Mouse (Mus musculus) right cerebral cortex, postnatal 4 days (tissue): ENCODE measurements at regions not wholly inside any gene's neighbourhood (a gene's known extent, or its start where the extent isn't known, plus 50 kb on each side); places are given as distances from the start of the nearest gene placed in this dataset.
A peak's percentile ranks its signal among the peaks of the same experiment; 100 is the strongest.

Experiments
- DNase-seq: peaks from one replicate; pipeline ENCODE4 v3.0.0-alpha.2; 2022

DNA sequence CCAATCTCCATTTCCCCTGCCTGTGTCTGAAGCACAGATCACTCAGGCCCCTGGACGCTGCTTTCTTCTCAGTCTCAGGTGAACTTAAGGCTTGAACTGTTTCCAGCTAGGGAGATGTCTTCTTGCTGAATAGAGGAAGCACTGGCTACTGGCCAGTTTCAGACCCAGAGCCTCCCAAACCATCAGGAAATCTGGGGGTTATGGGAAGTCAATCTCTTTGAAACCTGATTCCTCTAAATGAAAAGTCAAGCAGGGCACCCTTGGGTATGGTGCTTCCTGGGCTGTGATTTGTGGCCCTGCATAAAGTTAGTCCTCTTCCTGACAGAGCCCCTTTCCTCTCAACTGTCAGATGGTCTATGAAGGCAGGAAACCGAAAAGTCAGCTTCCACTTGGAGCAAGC lies 208.2 kb downstream of the Sptssa start:
- DNase-seq: no peak

GRCm38 (mm10) chr12:54447354-54447753 lies 209.0 kb downstream of the Sptssa start:
- DNase-seq: no peak

GRCm38 (mm10) chr12:54446356-54446755 lies 210.0 kb downstream of the Sptssa start:
- DNase-seq: no peak

GRCm38 (mm10) chr12:54444416-54444815 lies 212.0 kb downstream of the Sptssa start:
- no peak for DNase-seq

GRCm38 (mm10) chr12:54443285-54443684 lies 213.1 kb downstream of the Sptssa start:
- DNase-seq: no peak

DNA sequence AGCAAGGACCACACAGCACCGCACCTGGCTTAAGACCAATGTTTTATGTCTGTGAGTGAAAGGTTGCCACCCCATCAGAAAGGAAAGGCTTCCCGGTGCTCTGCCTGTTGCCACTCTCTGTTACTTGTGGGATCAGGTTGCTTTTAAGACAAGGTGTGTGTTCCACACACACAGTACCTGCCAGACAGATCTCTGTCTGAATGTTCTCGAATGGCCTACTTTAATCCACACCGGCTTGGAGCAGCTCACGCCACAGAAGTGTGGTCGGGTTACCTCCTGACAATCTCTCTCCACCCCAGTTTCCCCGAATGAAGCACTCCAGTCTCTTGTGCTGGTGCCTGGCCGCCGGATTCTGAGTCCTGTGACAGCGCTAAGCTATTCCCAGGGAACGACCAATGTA lies 214.0 kb downstream of the Sptssa start:
- DNase-seq: no peak

DNA sequence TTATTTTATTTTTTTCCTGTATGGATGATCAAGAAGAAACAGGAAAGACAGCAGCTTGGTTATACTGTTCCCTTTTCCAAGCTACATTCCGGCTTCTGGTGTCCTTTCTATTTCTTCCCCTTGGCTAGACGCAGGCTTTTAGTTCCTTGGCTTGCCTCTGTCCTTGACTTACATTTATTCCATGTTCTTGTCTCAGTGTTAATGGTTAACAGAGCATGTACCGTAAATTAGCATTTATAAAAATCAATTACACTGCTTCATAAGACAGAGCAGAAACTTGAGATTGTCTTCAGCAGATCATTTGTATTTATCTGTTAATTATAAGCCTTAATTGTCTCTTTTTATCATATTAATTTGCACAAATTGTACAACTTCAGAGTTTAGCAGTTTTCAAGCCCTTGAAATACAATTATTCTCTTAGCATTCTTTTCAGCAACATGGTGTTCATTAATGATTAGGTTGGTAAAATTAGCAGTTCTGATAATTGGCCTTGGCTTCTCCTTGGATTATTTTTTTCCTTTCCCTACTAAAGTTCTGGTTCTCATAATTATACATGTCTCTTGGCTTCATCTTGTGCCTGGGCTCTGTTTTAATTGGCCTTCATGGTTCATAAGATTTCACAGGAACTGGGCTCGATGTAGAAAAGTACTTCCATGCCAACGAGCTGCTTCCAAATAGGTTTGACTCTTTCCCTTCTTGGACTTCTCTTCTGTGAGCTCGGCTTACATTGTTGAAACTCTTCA lies 215.4 kb downstream of the Sptssa start:
- no peak for DNase-seq

GRCm38 (mm10) chr12:54438793-54439192 lies 217.6 kb downstream of the Sptssa start:
- DNase-seq: no peak

- DNase-seq: no peak
Observed at GRCm38 (mm10) chr12:54425236-54425635, 221.6 kb upstream of the Egln3 start.

- DNase-seq: no peak
Observed at GRCm38 (mm10) chr12:54414829-54415228, 211.2 kb upstream of the Egln3 start.

GRCm38 (mm10) chr12:54414201-54414600 lies 210.5 kb upstream of the Egln3 start:
- no peak for DNase-seq

DNA sequence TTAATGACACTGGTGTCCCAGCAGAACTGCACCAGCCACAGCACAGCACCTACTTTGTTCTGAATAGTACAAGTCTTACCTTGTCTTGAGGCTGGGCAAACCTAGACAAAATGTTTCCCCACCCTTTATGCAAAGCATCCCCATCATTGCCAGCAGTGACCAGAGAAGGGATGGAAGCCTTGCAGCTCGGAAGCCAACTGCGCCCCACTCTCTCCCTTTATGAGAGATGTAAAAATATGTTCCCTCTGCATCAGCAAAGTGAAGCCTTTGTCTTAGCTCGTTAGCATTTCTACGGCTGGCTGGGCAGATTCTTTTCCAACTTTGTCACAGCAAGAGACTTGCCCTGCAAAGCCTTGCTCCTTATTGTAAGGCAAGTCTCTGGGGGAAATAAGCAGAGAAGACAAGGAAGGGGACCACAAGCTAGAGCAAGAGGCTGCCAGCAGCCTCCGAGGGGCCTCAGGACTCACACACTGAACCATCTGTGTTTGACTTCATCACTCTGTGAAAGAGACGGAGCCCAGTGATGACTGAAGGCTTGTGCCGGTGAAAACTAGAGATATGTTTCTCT lies 206.5 kb upstream of the Egln3 start:
- no peak for DNase-seq

- no peak for DNase-seq
Observed at GRCm38 (mm10) chr12:54408906-54409305, 205.2 kb upstream of the Egln3 start.

DNA sequence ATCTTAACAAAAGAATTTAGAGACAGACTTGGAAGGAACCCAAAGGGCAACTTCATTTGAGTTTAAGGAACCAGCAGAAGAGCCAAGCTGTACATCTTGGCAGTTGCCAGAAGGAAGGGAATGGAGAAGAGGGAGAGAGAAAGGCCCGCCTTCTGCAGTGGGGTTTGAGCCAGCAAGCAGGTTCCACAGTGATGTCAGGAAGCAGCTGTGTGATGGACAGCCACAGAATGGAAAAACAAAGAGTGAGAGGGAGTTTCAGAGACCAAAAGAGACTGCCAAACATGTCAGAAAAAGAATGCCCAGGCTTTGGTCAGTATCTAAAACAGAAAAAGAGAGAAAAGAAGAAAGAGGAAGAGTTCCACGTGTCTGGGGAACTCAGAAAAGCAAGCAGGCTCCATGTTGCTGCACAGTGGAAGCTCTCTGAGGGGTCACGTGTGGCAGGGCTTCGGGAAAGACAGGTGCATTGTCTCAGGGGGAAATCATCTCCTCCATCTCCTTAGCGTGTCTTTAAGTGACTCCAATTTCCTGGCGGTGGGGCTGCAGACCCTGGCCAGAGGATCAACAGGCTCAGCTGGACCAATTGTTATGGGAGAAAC lies 203.7 kb upstream of the Egln3 start:
- DNase-seq: no peak

GRCm38 (mm10) chr12:54405066-54405465 lies 201.4 kb upstream of the Egln3 start:
- DNase-seq: no peak

GRCm38 (mm10) chr12:54402591-54402990 lies 198.9 kb upstream of the Egln3 start:
- no peak for DNase-seq

DNA sequence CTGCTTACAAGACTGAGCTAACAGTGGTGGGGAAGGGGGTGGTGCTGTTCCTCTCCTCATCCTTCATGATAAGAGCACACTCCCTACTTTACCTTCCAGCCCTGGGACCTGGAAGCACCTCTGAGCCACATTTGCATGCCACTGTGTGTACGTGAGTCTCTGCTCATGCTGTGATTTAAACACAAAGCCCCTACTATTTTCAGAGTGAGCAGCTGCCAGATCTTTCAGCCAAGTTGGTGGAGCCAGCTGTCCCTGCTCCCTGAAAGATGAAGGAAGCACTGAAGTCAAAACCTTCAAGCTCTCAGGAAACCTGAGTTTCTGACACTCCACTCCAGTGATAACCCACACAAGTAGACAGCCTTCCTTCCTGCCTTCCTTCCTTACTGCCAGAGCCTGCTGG lies 198.0 kb upstream of the Egln3 start:
- no peak for DNase-seq

DNA sequence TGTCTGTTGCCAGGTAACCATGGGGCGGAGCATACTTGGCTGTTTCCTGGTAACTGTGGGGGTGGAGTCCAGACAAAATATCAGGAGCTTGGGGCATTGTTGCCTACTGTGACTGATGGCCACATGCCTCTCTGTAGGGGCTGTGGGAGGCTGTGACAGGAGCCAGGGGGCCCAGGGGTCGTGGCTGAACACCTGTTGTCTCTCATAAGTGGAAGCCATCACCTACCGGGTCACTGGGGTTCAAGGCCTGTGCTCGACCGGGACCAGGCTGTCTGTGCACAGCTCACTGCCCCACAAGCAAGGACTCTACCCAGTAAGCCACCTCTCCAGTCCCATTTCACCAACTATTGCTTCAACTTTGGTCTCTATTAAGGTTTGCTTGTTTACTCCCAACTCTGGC lies 196.4 kb upstream of the Egln3 start:
- no peak for DNase-seq

GRCm38 (mm10) chr12:54398080-54398479 lies 194.4 kb upstream of the Egln3 start:
- DNase-seq: no peak

GRCm38 (mm10) chr12:54396952-54397351 lies 193.3 kb upstream of the Egln3 start:
- no peak for DNase-seq

DNA sequence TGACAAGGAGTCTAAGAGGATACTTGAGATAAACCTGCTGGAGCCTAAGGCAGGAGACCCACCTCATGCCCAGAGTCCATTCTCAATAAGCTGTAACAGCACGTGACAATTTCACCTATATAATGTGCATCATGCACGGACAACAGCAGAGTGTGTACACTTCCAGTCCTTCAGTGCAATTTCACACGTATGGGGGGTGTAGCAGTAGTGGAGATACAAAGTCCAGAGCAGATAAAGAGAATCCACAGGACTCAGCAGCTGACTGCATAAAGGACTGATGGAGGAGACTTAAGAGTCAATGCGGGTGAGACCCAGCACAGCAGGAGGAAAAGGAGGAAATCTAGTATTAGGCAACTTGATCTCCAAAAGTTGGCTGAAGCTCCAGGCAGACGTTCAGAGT lies 192.7 kb upstream of the Egln3 start:
- no peak for DNase-seq

DNA sequence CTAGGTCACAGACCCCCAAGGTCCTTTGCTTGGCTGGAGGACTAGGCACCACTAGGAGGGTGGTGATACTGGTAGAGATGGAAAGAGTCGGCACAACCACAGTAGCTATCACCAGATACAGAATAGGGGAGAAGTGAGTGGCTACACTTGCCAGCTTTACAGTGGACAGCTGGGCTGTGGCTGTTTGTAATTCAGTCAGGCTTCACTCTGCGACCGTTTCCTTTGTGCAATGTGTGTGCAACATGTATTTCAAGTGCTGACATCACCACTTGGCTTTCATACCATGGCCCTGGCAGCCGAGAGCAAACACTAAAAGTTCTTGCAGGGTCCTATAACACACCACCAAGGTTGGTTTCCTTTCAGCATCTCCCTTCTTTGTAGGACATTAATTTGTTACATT lies 181.7 kb upstream of the Egln3 start:
- peak; percentile 26 for DNase-seq

GRCm38 (mm10) chr12:54384116-54384515 lies 180.5 kb upstream of the Egln3 start:
- DNase-seq: no peak

DNA sequence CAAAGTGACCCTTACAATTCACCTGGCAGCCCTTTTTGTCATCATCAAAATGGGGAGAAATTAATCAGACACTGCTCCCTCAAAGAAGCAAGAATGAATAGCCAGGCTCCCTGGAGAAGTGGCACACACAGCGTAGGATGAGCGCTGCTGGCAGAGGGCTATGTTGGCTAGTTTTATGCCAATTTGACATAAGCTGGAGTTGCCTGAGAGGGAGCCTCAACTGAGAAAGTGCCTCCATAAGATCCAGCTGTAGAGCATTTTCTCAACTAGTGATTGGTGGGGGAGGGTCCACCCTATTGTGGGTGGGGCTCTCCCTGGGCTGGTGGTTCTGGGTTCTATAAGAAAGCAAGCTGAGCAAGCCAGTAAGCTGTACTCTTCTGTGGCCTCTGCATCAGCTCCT lies 179.3 kb upstream of the Egln3 start:
- DNase-seq: no peak

DNA sequence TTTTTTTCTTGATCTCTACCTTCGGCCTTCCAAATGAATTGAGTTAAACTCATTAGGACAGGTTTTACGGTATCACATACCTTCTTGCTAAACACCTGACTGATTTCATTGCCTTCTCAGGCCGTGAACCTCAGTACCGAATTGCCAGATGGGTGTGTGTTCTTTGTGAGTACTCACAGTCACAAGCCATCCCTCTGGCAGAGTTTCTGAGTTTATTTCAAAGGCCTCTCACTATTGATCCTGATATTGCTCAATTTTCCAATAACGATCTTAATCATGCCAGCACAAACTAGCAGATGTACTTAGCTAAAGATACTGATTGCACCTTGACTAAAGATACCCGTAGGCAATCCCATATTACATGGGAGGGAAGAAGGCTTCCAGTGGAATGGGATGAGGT lies 178.4 kb upstream of the Egln3 start:
- no peak for DNase-seq
